Mouse (Mus musculus): Measurements from ENCODE around the gene Npffr2. TPM values are rescaled to one million over a fixed set of nuclear protein-coding genes. Genes with fewer than 3 reads are reported as not detected.

The Npffr2 gene
- not detected in 2 replicates for polyA plus RNA-seq (2014; fragmentation: Nextera tagmentation; extraction: Ambion mirVana)

DNA sequence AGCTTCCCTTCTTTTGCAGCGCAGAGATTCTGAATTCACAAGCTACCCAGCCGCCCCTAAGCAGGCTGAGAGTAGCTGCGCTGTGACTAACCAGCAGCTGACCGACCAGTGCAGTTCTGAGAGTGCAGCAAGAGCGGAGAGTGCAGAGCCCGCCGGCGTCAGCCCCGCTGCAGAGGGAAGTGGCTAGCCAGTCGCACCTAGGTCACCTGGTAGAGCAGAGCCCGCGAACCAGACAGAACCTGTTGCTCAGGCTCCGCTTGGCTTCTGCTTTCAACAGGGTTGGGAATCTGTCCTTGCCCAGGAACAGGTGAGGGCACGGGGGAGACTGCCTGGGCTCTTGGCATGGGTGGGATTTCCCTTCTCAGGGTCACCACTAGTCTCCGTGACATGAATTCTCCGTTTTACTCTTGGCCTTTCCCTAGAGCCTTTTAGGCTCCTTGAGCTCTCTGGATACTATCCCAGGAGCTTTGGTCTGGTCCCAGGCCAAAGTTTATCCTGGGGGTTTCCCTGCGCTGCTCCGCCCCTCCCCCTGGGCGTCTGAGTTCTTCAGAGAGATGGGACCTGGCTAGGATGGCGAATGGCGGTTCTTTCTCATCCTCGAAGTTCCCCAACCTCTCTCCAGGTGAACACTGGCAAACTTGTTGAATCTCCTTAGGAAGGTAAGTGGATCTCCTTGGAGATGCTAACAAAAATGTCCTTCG lies at the start of gene Npffr2:
Npffr2 (plus strand) TSS at position 552 of the 701 bp plus-strand sequence.
- H3K9me3 ChIP-seq (ENCODE audit: control insufficient read depth, low read depth, low read length): no peaks in the 10 kb centered on the region
- 6% methylated on average over 23 of the region's 23 CpGs for WGBS
- peak; percentile 92 for ATAC-seq (ENCODE audit: insufficient number of reproducible peaks, insufficient read depth, low FRiP score, low read depth)
- peak within 1 kb of the TSS; percentile 66 for H3K4me2 ChIP-seq (replicated peaks; ENCODE audit: low read depth, low read length)
- H3K9ac ChIP-seq (replicated peaks; ENCODE audit: low read depth, low read length): no peak within 1 kb of the TSS
- H3K36me3 ChIP-seq (ENCODE audit: control insufficient read depth, insufficient read depth, low read length): no peaks in the 10 kb centered on the region
- H3K4me1 ChIP-seq (ENCODE audit: control insufficient read depth, insufficient read depth, low read length): peaks cover 3% of the 10 kb centered on the region; the same call in 1 of the 2 replicates
- H3K4me3 ChIP-seq (ENCODE audit: low read depth, low read length): peak within 1 kb of the TSS; percentile 26
- H3K27ac ChIP-seq (ENCODE audit: low read length): no peak within 1 kb of the TSS
- H3K27me3 ChIP-seq (ENCODE audit: control insufficient read depth, insufficient read depth, low read length): no peaks in the 10 kb centered on the region

DNA sequence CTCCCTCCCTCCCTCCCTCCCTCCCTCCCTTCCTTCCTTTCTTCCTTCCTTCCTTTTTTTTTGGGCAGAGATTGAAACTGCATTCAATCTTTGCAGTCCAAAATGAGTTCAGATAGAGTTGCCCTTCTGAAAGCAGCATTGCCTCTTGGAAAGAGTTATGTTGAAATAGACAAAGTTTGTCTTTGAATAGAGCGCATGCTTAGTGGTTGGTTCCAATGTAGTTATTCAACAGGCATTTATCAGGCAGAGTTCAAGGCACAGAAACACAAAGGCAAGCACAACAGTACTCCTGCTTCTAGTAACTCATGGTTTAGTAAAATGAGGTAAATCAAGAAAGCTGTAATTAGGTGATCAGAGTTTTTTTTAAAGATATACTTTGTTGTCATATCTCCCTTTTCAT lies 34.7 kb upstream of the Npffr2 start:
- ATAC-seq (ENCODE audit: insufficient number of reproducible peaks, insufficient read depth, low FRiP score, low read depth): no peak
- Histone ChIP-seq H3K9ac (replicated peaks; ENCODE audit: low read depth, low read length) (no peak overlapping the region), H3K4me3 (ENCODE audit: low read depth, low read length) (no peak overlapping the region), H3K9me3 (ENCODE audit: control insufficient read depth, low read depth, low read length) (no peaks in the 10 kb centered on the region), H3K36me3 (ENCODE audit: control insufficient read depth, insufficient read depth, low read length) (no peaks in the 10 kb centered on the region), H3K27ac (ENCODE audit: low read length) (no peak overlapping the region), H3K4me1 (ENCODE audit: control insufficient read depth, insufficient read depth, low read length) (no peaks in the 10 kb centered on the region), H3K4me2 (replicated peaks; ENCODE audit: low read depth, low read length) (no peak overlapping the region), H3K27me3 (ENCODE audit: control insufficient read depth, insufficient read depth, low read length) (no peaks in the 10 kb centered on the region)
- WGBS: 92% methylated on average over 1 of the region's 1 CpGs

DNA sequence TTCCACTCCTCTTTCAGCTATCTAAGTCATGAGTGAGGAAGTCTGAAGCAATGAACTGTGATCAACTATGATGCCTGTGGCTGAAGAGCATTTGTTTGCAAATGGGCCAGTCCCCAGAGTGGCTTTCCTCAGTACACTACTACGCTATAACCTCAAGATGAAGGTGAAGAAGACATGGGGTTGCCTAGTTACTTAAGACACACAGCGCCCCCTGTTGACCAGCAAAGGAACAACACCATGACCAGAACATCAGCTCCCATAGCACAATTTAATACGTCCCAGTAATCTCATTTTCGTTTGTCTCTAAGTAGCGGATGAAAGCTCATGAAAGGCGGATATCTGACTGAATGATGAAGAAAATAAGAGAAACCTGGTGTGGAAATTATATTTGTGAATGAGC lies 27.0 kb upstream of the Npffr2 start:
- no peaks in the 10 kb centered on the region for H3K27me3 ChIP-seq (ENCODE audit: control insufficient read depth, insufficient read depth, low read length)
- H3K4me3 ChIP-seq (ENCODE audit: low read depth, low read length): no peak overlapping the region
- H3K9ac ChIP-seq (replicated peaks; ENCODE audit: low read depth, low read length): no peak overlapping the region
- H3K4me1 ChIP-seq (ENCODE audit: control insufficient read depth, insufficient read depth, low read length): no peaks in the 10 kb centered on the region
- ATAC-seq (ENCODE audit: insufficient number of reproducible peaks, insufficient read depth, low FRiP score, low read depth): no peak
- H3K27ac ChIP-seq (ENCODE audit: low read length): no peak overlapping the region
- no peaks in the 10 kb centered on the region for H3K9me3 ChIP-seq (ENCODE audit: control insufficient read depth, low read depth, low read length)
- no peaks in the 10 kb centered on the region for H3K36me3 ChIP-seq (ENCODE audit: control insufficient read depth, insufficient read depth, low read length)
- WGBS: 56% methylated on average over 6 of the region's 6 CpGs
- H3K4me2 ChIP-seq (replicated peaks; ENCODE audit: low read depth, low read length): no peak overlapping the region

DNA sequence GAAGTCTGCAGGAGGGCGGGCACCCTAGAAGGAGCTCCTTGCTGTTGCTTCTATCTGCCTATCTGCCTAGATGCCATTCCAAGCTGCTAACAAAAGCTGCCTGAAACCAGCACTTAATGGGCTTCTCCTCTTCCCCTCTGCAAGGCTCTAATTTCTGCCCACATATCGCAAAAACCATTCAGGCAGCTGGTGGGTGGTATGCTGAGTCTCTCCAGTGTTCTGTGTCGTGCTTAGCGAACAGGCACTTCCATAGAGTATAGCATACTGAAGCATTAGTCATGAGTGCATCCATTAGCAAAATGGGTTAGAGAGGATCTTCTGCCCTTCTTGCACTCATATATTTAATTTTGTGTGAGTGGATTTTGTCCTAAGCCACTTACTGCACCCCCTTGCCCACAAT lies 8.6 kb upstream of the Npffr2 start:
- WGBS: 69% methylated on average over 4 of the region's 4 CpGs
- H3K4me2 ChIP-seq (replicated peaks; ENCODE audit: low read depth, low read length): no peak overlapping the region
- no peak overlapping the region for H3K9ac ChIP-seq (replicated peaks; ENCODE audit: low read depth, low read length)
- no peaks in the 10 kb centered on the region for H3K27me3 ChIP-seq (ENCODE audit: control insufficient read depth, insufficient read depth, low read length)
- H3K27ac ChIP-seq (ENCODE audit: low read length): no peak overlapping the region
- H3K4me3 ChIP-seq (ENCODE audit: low read depth, low read length): no peak overlapping the region
- H3K36me3 ChIP-seq (ENCODE audit: control insufficient read depth, insufficient read depth, low read length): no peaks in the 10 kb centered on the region
- no peak for ATAC-seq (ENCODE audit: insufficient number of reproducible peaks, insufficient read depth, low FRiP score, low read depth)
- no peaks in the 10 kb centered on the region for H3K4me1 ChIP-seq (ENCODE audit: control insufficient read depth, insufficient read depth, low read length)
- no peaks in the 10 kb centered on the region for H3K9me3 ChIP-seq (ENCODE audit: control insufficient read depth, low read depth, low read length)

DNA sequence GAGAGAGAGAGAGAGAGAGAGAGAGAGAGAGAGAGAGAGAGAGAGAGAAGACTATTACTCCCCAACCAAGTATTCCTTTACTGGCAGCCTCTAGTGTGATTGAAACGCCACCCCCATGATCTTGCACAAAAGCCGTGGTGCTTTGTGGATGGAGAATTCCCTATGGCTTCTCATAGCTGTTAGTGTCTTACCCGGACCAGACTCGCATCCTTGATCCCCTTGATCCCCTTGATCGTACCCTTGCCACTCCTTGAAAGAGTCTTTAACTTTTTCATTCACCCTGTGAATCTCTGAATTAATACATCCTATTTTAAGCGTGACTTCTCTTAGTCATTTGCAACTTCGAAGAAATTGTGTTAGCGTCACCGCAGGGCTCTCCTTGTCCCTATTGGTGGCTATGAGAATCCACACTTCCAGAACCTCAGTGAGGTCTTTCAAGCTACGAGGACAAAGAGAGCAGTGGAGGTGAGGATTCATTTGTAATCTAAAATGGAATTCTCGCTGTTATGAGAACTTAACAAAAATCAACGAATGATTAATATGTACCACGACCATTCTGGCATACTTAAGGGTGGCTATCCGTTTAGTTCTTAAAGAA lies 949 bp upstream of the Npffr2 start:
- WGBS: 6% methylated on average over 14 of the region's 14 CpGs
- Histone ChIP-seq H3K27ac (ENCODE audit: low read length) (no peak overlapping the region), H3K4me3 (ENCODE audit: low read depth, low read length) (peak overlapping the region; percentile 26), H3K9ac (replicated peaks; ENCODE audit: low read depth, low read length) (no peak overlapping the region), H3K4me2 (replicated peaks; ENCODE audit: low read depth, low read length) (peak overlapping the region; percentile 66), H3K4me1 (ENCODE audit: control insufficient read depth, insufficient read depth, low read length) (peaks cover 3% of the 10 kb centered on the region; the same call in 1 of the 2 replicates), H3K27me3 (ENCODE audit: control insufficient read depth, insufficient read depth, low read length) (no peaks in the 10 kb centered on the region), H3K36me3 (ENCODE audit: control insufficient read depth, insufficient read depth, low read length) (no peaks in the 10 kb centered on the region), H3K9me3 (ENCODE audit: control insufficient read depth, low read depth, low read length) (no peaks in the 10 kb centered on the region)
- no peak for ATAC-seq (ENCODE audit: insufficient number of reproducible peaks, insufficient read depth, low FRiP score, low read depth)

DNA sequence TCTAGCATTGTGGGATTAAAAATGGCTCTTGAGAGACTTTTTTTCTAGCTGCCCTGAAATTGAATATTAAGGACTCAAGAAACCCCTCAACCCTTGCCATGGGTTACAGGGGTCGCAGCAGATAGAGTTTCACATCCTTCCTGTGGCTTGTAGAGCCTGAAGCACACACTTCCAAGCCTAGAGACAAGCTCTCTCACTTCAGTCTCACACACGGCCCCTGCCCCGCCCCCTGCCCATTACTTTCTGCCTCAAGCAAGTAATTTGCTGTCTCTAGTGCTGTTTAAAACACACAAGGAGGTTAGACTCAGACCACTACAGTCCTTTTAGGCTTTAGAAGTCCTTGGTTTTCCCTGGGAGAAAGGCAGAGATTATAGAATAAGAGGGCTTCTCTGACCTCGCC lies 1.7 kb downstream of the Npffr2 start:
- H3K4me2 ChIP-seq (replicated peaks; ENCODE audit: low read depth, low read length): no peak overlapping the region
- H3K27me3 ChIP-seq (ENCODE audit: control insufficient read depth, insufficient read depth, low read length): no peaks in the 10 kb centered on the region
- no peak overlapping the region for H3K4me3 ChIP-seq (ENCODE audit: low read depth, low read length)
- H3K9ac ChIP-seq (replicated peaks; ENCODE audit: low read depth, low read length): no peak overlapping the region
- peaks cover 3% of the 10 kb centered on the region; the same call in 1 of the 2 replicates for H3K4me1 ChIP-seq (ENCODE audit: control insufficient read depth, insufficient read depth, low read length)
- WGBS: 45% methylated on average over 4 of the region's 4 CpGs
- H3K36me3 ChIP-seq (ENCODE audit: control insufficient read depth, insufficient read depth, low read length): no peaks in the 10 kb centered on the region
- no peak for ATAC-seq (ENCODE audit: insufficient number of reproducible peaks, insufficient read depth, low FRiP score, low read depth)
- no peaks in the 10 kb centered on the region for H3K9me3 ChIP-seq (ENCODE audit: control insufficient read depth, low read depth, low read length)
- H3K27ac ChIP-seq (ENCODE audit: low read length): no peak overlapping the region

DNA sequence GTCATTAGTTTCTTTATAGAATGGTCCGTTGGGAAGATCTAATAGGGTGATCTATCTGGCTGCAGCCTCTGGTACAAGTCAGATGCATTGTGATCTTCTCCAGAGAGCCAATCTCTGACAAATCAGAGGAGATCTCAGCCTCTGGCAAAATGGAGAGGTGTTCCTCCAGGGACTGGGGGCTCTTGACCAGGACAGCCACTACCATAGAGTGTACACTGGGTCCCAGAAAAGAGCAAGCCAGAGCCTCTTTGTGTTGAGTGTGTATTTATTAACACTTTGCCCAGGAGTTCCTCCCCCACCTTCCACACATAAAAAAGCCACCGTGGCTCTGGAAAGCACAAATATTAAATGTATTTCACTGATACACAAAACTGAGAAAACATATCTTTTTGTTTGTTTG lies 2.2 kb downstream of the Npffr2 start:
- ATAC-seq (ENCODE audit: insufficient number of reproducible peaks, insufficient read depth, low FRiP score, low read depth): no peak
- no peak overlapping the region for H3K4me3 ChIP-seq (ENCODE audit: low read depth, low read length)
- peaks cover 3% of the 10 kb centered on the region; the same call in 1 of the 2 replicates for H3K4me1 ChIP-seq (ENCODE audit: control insufficient read depth, insufficient read depth, low read length)
- H3K4me2 ChIP-seq (replicated peaks; ENCODE audit: low read depth, low read length): no peak overlapping the region
- H3K27me3 ChIP-seq (ENCODE audit: control insufficient read depth, insufficient read depth, low read length): no peaks in the 10 kb centered on the region
- no peaks in the 10 kb centered on the region for H3K36me3 ChIP-seq (ENCODE audit: control insufficient read depth, insufficient read depth, low read length)
- H3K9ac ChIP-seq (replicated peaks; ENCODE audit: low read depth, low read length): no peak overlapping the region
- no peak overlapping the region for H3K27ac ChIP-seq (ENCODE audit: low read length)
- no peaks in the 10 kb centered on the region for H3K9me3 ChIP-seq (ENCODE audit: control insufficient read depth, low read depth, low read length)
- 58% methylated on average over 2 of the region's 2 CpGs for WGBS

DNA sequence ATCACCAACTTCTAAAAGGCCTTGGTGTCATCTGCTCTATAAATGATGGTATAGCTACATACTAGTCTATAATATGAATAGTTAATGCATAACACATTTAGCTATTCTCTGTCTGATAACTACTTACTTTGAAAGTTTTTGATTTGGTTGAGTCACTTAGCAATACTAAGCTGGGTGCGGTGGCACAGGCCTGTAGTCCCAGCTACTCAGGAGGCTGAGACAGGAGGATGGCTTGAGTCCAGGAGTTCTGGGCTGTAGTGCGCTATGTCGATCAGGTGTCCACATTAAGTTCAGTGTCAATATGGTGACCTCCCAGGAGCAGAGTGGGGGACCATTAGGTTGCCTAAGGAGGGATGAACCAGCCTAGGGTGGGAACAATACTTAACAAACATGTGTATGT lies 8.8 kb downstream of the Npffr2 start:
- Histone ChIP-seq H3K4me2 (replicated peaks; ENCODE audit: low read depth, low read length) (no peak overlapping the region), H3K4me1 (ENCODE audit: control insufficient read depth, insufficient read depth, low read length) (no peaks in the 10 kb centered on the region), H3K9me3 (ENCODE audit: control insufficient read depth, low read depth, low read length) (no peaks in the 10 kb centered on the region), H3K27me3 (ENCODE audit: control insufficient read depth, insufficient read depth, low read length) (no peaks in the 10 kb centered on the region), H3K27ac (ENCODE audit: low read length) (no peak overlapping the region), H3K9ac (replicated peaks; ENCODE audit: low read depth, low read length) (no peak overlapping the region), H3K4me3 (ENCODE audit: low read depth, low read length) (no peak overlapping the region), H3K36me3 (ENCODE audit: control insufficient read depth, insufficient read depth, low read length) (no peaks in the 10 kb centered on the region)
- no peak for ATAC-seq (ENCODE audit: insufficient number of reproducible peaks, insufficient read depth, low FRiP score, low read depth)
- 91% methylated on average over 3 of the region's 3 CpGs for WGBS

Data from stomach, embryonic 14.5 days (tissue).